Mouse (Mus musculus): ENCODE measurements around the gene Six2.

- TF ChIP-seq GATA1 (IDR thresholded peaks at IDR 0.05; ENCODE audit: borderline replicate concordance, low read length) (no peak), FLI1 (IDR thresholded peaks at IDR 0.05; ENCODE audit: low read length) (no peak)
These were observed 12.0 kb upstream of the Six2 start for GRCm38 (mm10) chr17:85700028-85700427.

All from megakaryocyte, embryonic 14.5 days (primary cell).